Mouse (Mus musculus): ENCODE results near the gene 1700061G19Rik. TPM values are rescaled to one million over a fixed set of nuclear protein-coding genes. Genes with fewer than 3 reads are reported as not detected.

1700061G19Rik gene
- polyA plus RNA-seq, 1 experiment from 2014 or later, result 0.45 TPM

- Histone ChIP-seq H3K9me3 (ENCODE audit: low read depth, low read length) (no peaks in the 10 kb centered on the region; the same call in 1 of the 2 replicates), H3K4me2 (peak overlapping the region; percentile 49), H3K9ac (peak overlapping the region; percentile 24; the same call in 1 of the 2 replicates), H3K4me3 (ENCODE audit: low read depth, low read length) (no peak overlapping the region), H3K4me1 (ENCODE audit: insufficient read depth) (no peaks in the 10 kb centered on the region), H3K36me3 (ENCODE audit: insufficient read depth) (no peaks in the 10 kb centered on the region; the same call in 1 of the 2 replicates), H3K27me3 (ENCODE audit: insufficient read depth, low read length) (no peaks in the 10 kb centered on the region), H3K27ac (ENCODE audit: low read depth) (no peak overlapping the region)
- ATAC-seq (ENCODE audit: insufficient read depth), result peak; percentile 51; the same call in 1 of the 2 replicates
- 31% methylated on average over 17 of the region's 17 CpGs for WGBS
- peak; percentile 34 for DNase-seq
- no peak for TF ChIP-seq CTCF (IDR thresholded peaks at IDR 0.05; ENCODE audit: low read depth)
These were observed 8.3 kb downstream of the 1700061G19Rik start for GRCm38 (mm10) chr17:56883612-56884011.

DNA sequence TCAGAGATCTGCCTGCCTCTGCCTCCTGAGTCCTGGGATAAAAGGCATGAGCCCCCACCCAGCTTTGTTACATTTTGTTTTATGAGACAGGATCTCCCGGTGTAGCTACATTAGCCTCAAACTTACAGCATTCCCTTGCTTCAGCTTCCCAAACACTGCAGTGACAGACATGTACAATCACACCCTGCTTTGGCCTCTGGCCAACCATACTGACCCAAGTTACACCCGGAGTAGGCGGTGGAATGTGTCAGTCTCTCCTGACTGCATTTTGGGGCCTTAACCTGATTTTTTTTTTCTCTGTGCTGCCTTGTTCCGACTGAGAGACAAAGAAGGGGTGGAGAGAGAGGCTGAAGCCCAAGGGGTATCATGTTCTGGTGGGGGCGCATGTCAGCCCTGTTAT is 9.1 kb downstream of the 1700061G19Rik start:
- no peak overlapping the region for H3K9ac ChIP-seq
- no peak overlapping the region for H3K4me3 ChIP-seq (ENCODE audit: low read depth, low read length)
- ATAC-seq (ENCODE audit: insufficient read depth) (peak; percentile 39; the same call in 1 of the 2 replicates), DNase-seq (peak; percentile 75)
- no peak overlapping the region for H3K27ac ChIP-seq (ENCODE audit: low read depth)
- H3K9me3 ChIP-seq (ENCODE audit: low read depth, low read length), result no peaks in the 10 kb centered on the region; the same call in 1 of the 2 replicates
- no peak for TF ChIP-seq CTCF (IDR thresholded peaks at IDR 0.05; ENCODE audit: low read depth)
- no peaks in the 10 kb centered on the region for H3K4me1 ChIP-seq (ENCODE audit: insufficient read depth)
- no peaks in the 10 kb centered on the region; the same call in 1 of the 2 replicates for H3K36me3 ChIP-seq (ENCODE audit: insufficient read depth)
- WGBS, result 43% methylated on average over 5 of the region's 5 CpGs
- no peaks in the 10 kb centered on the region for H3K27me3 ChIP-seq (ENCODE audit: insufficient read depth, low read length)
- no peak overlapping the region for H3K4me2 ChIP-seq

- no peak overlapping the region for H3K4me3 ChIP-seq (ENCODE audit: low read depth, low read length)
- H3K27me3 ChIP-seq (ENCODE audit: insufficient read depth, low read length), result no peaks in the 10 kb centered on the region
- no peak overlapping the region for H3K9ac ChIP-seq
- H3K36me3 ChIP-seq (ENCODE audit: insufficient read depth), result no peaks in the 10 kb centered on the region; the same call in 1 of the 2 replicates
- 85% methylated on average over 17 of the region's 17 CpGs for WGBS
- no peak for DNase-seq
- H3K27ac ChIP-seq (ENCODE audit: low read depth), result no peak overlapping the region
- no peaks in the 10 kb centered on the region for H3K4me1 ChIP-seq (ENCODE audit: insufficient read depth)
- no peak overlapping the region for H3K4me2 ChIP-seq
- no peak for ATAC-seq (ENCODE audit: insufficient read depth)
- H3K9me3 ChIP-seq (ENCODE audit: low read depth, low read length), result no peaks in the 10 kb centered on the region; the same call in 1 of the 2 replicates
- no peak for TF ChIP-seq CTCF (IDR thresholded peaks at IDR 0.05; ENCODE audit: low read depth)
These were observed 9.5 kb downstream of the 1700061G19Rik start for GRCm38 (mm10) chr17:56884809-56885208.

GRCm38 (mm10) chr17:56888050-56888449 is 12.8 kb downstream of the 1700061G19Rik start:
- WGBS, result 74% methylated on average over 2 of the region's 3 CpGs
- Histone ChIP-seq H3K27ac (ENCODE audit: low read depth) (no peak overlapping the region), H3K4me3 (ENCODE audit: low read depth, low read length) (no peak overlapping the region), H3K27me3 (ENCODE audit: insufficient read depth, low read length) (no peaks in the 10 kb centered on the region), H3K36me3 (ENCODE audit: insufficient read depth) (peaks cover 25% of the 10 kb centered on the region), H3K4me1 (ENCODE audit: insufficient read depth) (no peaks in the 10 kb centered on the region), H3K9me3 (ENCODE audit: low read depth, low read length) (no peaks in the 10 kb centered on the region; the same call in 1 of the 2 replicates), H3K4me2 (no peak overlapping the region), H3K9ac (no peak overlapping the region)
- TF ChIP-seq CTCF (IDR thresholded peaks at IDR 0.05; ENCODE audit: low read depth), result peak; percentile 39
- DNase-seq (no peak), ATAC-seq (ENCODE audit: insufficient read depth) (no peak)

DNA sequence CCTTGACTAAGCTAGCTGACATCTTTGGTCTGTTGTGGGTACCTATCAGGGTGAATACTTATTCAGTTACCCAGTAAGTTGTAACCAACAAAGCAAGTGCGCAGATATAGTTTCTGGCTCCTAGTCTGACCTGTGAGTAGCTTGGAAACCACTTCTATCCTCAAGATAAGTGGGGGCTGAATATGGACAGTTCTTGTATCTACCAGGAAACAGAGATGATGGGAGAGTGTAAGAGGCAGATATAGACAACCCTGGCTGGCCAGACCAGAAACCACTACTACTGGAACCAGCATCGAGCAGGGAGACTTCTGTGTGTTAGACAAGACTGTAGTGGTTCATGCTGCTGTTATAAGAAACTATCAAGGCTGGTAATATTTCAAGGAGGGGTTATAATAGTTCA is 14.7 kb downstream of the 1700061G19Rik start:
- Histone ChIP-seq H3K9ac (no peak overlapping the region), H3K27ac (ENCODE audit: low read depth) (no peak overlapping the region), H3K9me3 (ENCODE audit: low read depth, low read length) (no peaks in the 10 kb centered on the region), H3K4me1 (ENCODE audit: insufficient read depth) (no peaks in the 10 kb centered on the region), H3K4me3 (ENCODE audit: low read depth, low read length) (no peak overlapping the region), H3K27me3 (ENCODE audit: insufficient read depth, low read length) (no peaks in the 10 kb centered on the region), H3K36me3 (ENCODE audit: insufficient read depth) (peaks cover 44% of the 10 kb centered on the region), H3K4me2 (no peak overlapping the region)
- DNase-seq (no peak), ATAC-seq (ENCODE audit: insufficient read depth) (no peak)
- no peak for TF ChIP-seq CTCF (IDR thresholded peaks at IDR 0.05; ENCODE audit: low read depth)
- 92% methylated on average over 2 of the region's 2 CpGs for WGBS

GRCm38 (mm10) chr17:56895368-56895918 is 20.2 kb downstream of the 1700061G19Rik start:
- ATAC-seq (ENCODE audit: insufficient read depth) (no peak), DNase-seq (no peak)
- 87% methylated on average over 9 of the region's 9 CpGs for WGBS
- H3K4me2 ChIP-seq, result no peak overlapping the region
- no peaks in the 10 kb centered on the region for H3K9me3 ChIP-seq (ENCODE audit: low read depth, low read length)
- peaks cover 98% of the 10 kb centered on the region for H3K36me3 ChIP-seq (ENCODE audit: insufficient read depth)
- H3K9ac ChIP-seq, result no peak overlapping the region
- H3K4me1 ChIP-seq (ENCODE audit: insufficient read depth), result no peaks in the 10 kb centered on the region
- no peaks in the 10 kb centered on the region for H3K27me3 ChIP-seq (ENCODE audit: insufficient read depth, low read length)
- no peak overlapping the region for H3K4me3 ChIP-seq (ENCODE audit: low read depth, low read length)
- H3K27ac ChIP-seq (ENCODE audit: low read depth), result no peak overlapping the region
- TF ChIP-seq CTCF (IDR thresholded peaks at IDR 0.05; ENCODE audit: low read depth), result no peak

DNA sequence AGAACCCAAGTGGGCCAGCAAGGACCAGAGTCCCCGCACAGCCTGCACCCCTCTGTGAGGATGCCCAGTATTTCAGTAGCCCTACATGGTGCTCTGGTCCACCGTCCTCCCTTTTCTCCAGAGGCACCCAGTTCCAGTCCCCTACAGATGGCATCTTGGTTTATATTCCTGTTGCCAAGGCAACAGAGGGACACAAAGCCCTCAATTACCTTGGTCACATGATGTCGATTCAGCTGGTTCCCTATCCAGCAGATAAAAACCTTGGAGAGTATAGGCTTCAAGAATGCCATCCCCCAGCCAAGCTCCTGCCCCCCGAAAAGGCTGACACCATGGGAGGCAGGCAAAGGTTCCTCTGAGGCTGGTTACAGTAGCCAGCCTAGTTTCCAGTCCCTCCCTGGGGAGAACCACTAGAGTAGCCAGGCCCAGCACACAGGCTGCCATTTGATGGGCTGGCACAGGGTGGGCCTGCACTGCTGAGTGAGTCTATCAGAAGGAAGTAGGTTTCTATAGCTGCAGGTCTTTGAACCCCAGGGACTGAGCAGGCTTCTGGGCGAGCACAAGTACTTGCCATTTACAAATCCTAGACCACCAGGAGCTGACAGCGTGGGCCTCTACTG is 21.3 kb downstream of the 1700061G19Rik start:
- TF ChIP-seq CTCF (IDR thresholded peaks at IDR 0.05; ENCODE audit: low read depth), result no peak
- Histone ChIP-seq H3K4me3 (ENCODE audit: low read depth, low read length) (no peak overlapping the region), H3K27me3 (ENCODE audit: insufficient read depth, low read length) (no peaks in the 10 kb centered on the region), H3K9me3 (ENCODE audit: low read depth, low read length) (no peaks in the 10 kb centered on the region), H3K27ac (ENCODE audit: low read depth) (no peak overlapping the region), H3K4me1 (ENCODE audit: insufficient read depth) (no peaks in the 10 kb centered on the region), H3K4me2 (no peak overlapping the region), H3K9ac (no peak overlapping the region), H3K36me3 (ENCODE audit: insufficient read depth) (peaks cover 99% of the 10 kb centered on the region)
- 86% methylated on average over 6 of the region's 6 CpGs for WGBS
- no peak for DNase-seq
- no peak for ATAC-seq (ENCODE audit: insufficient read depth)

All from lung, embryonic 14.5 days (tissue).